Mouse (Mus musculus) hindbrain, postnatal 0 days (tissue): ENCODE data around the gene Jph2. TPM values are rescaled to one million over a fixed set of nuclear protein-coding genes. Genes with fewer than 3 reads are reported as not detected.

ENCODE experiments used
- ATAC-seq: fragments of 200-750 bp; cut with Nextera tagmentation; 2 replicates; pipeline ENCODE4 v1.8.0; 2017; ENCODE audit warnings: mild to moderate bottlenecking, moderate TSS enrichment, moderate library complexity
- DNase-seq: peaks from one replicate; pipeline ENCODE4 v3.0.0-alpha.2; 2015; ENCODE audit warnings: low spot score
- H3K27ac ChIP-seq: fragments of 300-500 bp; sonication (generic); 2 replicates; pipeline ENCODE4 v1.5.1; 2014; ENCODE audit warnings: mild to moderate bottlenecking
- H3K27me3 ChIP-seq: fragments of 300-500 bp; sonication (generic); 2 replicates; pipeline ENCODE4 v1.6.1; 2014; ENCODE audit warnings: low read length, mixed read lengths; ENCODE audit not compliant: insufficient read depth
- H3K36me3 ChIP-seq: fragments of 300-500 bp; sonication (generic); 2 replicates; pipeline ENCODE4 v1.6.1; 2014; ENCODE audit warnings: low read length, mixed read lengths; ENCODE audit not compliant: insufficient read depth
- H3K4me1 ChIP-seq: fragments of 300-500 bp; sonication (generic); 2 replicates; pipeline ENCODE4 v1.6.1; 2014; ENCODE audit warnings: antibody characterized with exemption, low read length, mixed read lengths; ENCODE audit not compliant: insufficient read depth
- H3K4me2 ChIP-seq: fragments of 300-500 bp; sonication (generic); 2 replicates; pipeline ENCODE4 v1.6.1; 2014; ENCODE audit warnings: low read depth, mild to moderate bottlenecking, low read length, moderate library complexity, mixed read lengths
- H3K4me3 ChIP-seq: fragments of 300-500 bp; sonication (generic); 2 replicates; pipeline ENCODE4 v1.5.1; 2014; ENCODE audit warnings: low read length
- H3K9ac ChIP-seq: fragments of 300-500 bp; sonication (generic); replicated peaks from 2 replicates; pipeline ENCODE4 v1.6.1; 2014; ENCODE audit warnings: mild to moderate bottlenecking, low read length, moderate library complexity, mixed read lengths
- H3K9me3 ChIP-seq: fragments of 300-500 bp; sonication (generic); 2 replicates; pipeline ENCODE4 v1.6.1; 2016; ENCODE audit warnings: low read length, mixed read lengths
- CTCF ChIP-seq: IDR thresholded peaks from 2 replicates; pipeline ENCODE4 v1.5.1; 2016; ENCODE audit warnings: antibody characterized with exemption, control low read depth, low read depth
- WGBS: fragments of 180-500 bp; shearing (Covaris S2); extraction: QIAGEN DNeasy Blood & Tissue Kit; methylation state at CpG from one replicate; pipeline ENCODE4 v1.1.7; 2014; 5-methylcytosine and 5-hydroxymethylcytosine counted together
- polyA plus RNA-seq: library from polyadenylated mRNA; unstranded; fragments of >200 nt; fragmentation: Nextera tagmentation; extraction: Ambion mirVana; gene quantifications from 2 replicates; pipeline ENCODE4 v1.2.1, GENCODE M21; 2015
- total RNA-seq: library from RNA; depleted of rRNA; stranded (reverse); fragments of >200 nt; gene quantifications from 2 replicates; pipeline ENCODE4 v1.2.3, GENCODE M21; 2014

Gene Jph2
- total and polyA plus RNA-seq, 2 experiments from 2014 or later = 0.88 to 1.2 TPM

DNA sequence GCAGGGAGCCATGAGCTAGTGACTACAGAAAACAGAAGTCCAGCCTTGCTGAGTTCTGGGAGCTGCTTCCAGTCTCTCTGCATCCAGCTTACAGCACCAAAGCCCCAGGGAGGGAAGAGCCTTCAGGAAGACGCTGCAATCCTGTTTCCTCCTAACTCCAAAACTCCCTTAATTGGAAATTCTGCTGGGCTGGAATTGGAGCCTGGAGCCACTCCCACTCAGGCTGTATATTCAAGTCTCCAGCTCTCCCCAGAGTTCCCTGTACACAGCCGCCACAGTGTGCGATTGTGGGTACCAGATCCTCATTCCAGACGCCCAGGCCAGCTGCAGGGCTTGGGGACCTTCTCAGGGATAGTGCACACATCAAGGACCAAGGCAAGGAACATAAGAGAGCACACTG is 27.6 kb downstream of the Jph2 start:
- Histone ChIP-seq H3K9ac (no peak overlapping the region), H3K9me3 (no peaks in the 10 kb centered on the region), H3K27ac (no peak overlapping the region), H3K4me2 (no peak overlapping the region), H3K27me3 (0 out of 2 replicates have a peak, but pooled peaks cover 2% of the 10 kb centered on the region), H3K36me3 (no peaks in the 10 kb centered on the region), H3K4me1 (no peaks in the 10 kb centered on the region), H3K4me3 (no peak overlapping the region)
- no peak for ATAC-seq
- DNase-seq = no peak
- no peak for TF ChIP-seq CTCF
- 57% methylated on average over 4 of the region's 4 CpGs for WGBS

DNA sequence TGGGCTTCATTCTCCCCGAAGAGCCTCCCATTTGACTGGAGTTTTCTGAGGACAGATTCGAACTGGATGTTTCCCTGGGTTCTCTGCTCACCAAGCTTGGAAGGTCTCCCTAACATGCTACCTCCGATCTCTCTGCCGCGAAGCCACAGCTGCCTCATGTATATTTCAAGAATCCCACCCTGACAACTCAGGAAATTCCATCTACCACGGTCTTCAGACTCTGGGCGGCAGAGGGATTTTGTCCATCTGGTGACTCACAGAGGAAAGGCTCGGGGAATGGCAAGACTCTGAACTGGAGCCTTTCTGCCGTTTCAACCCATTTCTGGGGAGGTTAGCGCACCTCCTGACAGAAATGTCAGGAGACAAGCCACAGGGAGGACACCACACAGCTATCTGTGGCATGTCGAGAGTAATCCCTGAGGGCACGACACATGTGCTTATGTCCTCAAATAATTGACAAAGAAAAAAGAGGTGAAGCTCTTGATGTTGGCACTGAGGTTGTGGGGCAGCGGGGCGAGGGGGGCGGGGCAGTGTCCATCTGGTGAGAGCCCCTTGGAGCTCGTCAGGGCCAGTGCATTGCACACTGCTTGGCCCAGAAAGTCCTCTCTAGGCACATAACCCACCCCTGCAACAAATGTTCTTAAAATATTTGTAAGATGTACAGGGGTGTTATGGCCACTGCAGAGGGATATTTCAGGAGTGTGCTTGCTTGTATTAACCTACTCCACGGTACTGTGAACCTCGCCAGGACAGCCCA is 32.8 kb downstream of the Jph2 start:
- TF ChIP-seq CTCF = no peak
- Histone ChIP-seq H3K9ac (no peak overlapping the region), H3K36me3 (no peaks in the 10 kb centered on the region), H3K4me2 (no peak overlapping the region), H3K4me3 (no peak overlapping the region), H3K27ac (no peak overlapping the region), H3K9me3 (no peaks in the 10 kb centered on the region), H3K27me3 (no peaks in the 10 kb centered on the region), H3K4me1 (no peaks in the 10 kb centered on the region)
- ATAC-seq (no peak), DNase-seq (no peak)
- 74% methylated on average over 18 of the region's 18 CpGs for WGBS

DNA sequence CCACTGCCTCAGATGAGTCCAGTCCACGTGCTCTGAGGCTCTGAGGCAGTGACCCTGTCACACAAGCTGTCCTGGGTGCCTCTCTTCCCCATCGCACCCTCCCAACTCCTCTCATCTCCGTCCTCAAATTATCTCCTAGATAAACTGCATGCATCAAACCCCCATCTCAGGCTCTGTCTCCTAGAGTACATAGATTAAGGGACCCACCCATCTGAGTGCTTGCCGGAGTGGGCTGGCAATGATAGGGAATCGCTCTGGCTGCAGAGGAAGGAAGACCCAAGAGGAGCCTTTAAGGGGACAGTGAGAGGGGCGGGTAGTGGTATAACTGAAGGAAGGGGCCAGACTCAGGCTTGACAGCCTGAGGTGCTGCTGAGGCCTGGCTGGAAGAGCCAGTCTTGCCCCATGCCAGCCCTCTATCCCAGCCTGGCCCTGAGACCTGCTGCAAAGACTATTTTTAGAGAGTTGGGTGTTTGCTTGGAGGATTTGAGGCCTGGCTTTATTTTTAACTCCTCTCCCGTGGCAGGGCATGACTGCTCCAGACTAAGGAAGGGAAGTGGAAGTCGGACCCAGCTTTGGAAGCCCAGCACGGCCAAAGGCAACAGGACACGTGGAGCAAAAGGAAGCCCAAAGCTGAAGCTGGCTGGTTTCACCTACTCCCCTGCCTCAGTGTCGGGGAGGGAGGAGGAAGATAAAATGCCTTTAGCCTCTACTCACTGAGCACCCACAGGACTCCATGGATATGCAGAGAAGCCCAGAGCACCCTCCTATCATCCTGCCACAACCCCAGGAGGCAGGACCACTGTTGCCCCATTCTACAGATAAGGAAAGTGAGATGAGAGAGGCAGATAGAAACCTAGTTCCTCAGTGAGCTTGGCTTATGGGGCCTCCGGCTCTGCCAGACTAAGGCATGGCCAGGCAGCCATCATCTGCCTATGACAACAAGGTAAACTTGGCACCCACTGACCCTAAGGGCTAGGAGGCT is 34.6 kb downstream of the Jph2 start:
- DNase-seq (no peak), ATAC-seq (no peak)
- Histone ChIP-seq H3K27me3 (no peaks in the 10 kb centered on the region), H3K4me2 (no peak overlapping the region), H3K4me3 (no peak overlapping the region), H3K36me3 (no peaks in the 10 kb centered on the region), H3K9ac (no peak overlapping the region), H3K9me3 (no peaks in the 10 kb centered on the region), H3K27ac (no peak overlapping the region), H3K4me1 (no peaks in the 10 kb centered on the region)
- TF ChIP-seq CTCF = no peak
- 76% methylated on average over 12 of the region's 12 CpGs for WGBS

DNA sequence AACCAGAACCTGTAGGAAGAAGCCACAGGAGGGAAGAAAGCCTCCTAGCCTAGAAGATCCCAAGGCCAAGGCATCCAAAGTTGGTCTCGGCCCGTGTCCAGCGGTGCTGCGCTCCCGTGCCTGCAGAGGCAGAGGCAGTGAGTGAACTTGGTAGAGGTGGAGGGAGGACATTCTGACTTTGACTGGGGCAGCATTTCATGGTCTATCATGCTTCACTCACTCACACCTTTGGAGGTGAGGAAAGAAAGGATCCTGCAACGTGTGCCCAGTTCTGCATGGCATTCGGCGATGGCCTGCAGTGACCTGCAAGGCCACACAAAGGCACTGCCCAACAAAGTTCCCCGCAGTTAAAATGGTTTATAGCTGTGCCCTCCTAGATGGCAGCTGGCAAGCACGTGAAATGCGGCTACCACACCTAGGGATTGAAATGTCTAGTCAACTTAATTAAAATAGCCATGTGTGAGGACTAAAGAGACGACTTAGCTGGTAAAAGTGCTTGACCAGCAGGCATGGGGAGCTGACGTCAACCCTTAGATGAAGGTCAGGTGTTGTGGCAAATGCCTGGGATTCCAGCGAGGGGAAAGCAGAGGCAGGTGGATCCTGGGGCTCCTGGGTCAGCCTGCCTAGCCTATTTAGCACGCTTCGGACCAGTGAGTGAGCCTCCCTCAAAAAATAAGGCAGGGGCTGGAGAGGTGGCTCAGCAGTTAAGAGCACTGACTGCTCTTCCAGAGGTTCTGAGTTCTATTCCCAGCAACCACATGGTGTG is 36.8 kb downstream of the Jph2 start:
- ATAC-seq = no peak
- Histone ChIP-seq H3K4me2 (no peak overlapping the region), H3K27me3 (no peaks in the 10 kb centered on the region), H3K9ac (no peak overlapping the region), H3K4me3 (no peak overlapping the region), H3K9me3 (no peaks in the 10 kb centered on the region), H3K36me3 (no peaks in the 10 kb centered on the region), H3K4me1 (no peaks in the 10 kb centered on the region), H3K27ac (no peak overlapping the region)
- 81% methylated on average over 16 of the region's 16 CpGs for WGBS
- no peak for DNase-seq
- no peak for TF ChIP-seq CTCF

DNA sequence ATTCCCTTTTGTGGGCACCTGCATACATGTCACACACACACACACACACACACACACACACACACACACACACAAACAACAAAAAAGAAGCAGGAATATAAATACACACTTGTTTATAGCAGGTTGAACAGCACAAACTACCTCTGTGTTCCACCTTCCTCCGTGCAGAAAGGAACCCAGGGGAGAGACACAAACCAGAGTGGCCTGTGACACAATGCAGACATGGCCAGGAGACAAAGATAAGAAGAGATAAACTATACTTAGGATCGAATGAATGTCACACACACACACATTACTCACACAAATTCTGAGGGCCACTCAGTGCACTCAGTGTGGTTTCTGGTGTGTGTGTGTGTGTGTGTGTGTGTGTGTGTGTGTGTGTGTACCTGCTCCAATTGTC is 38.5 kb downstream of the Jph2 start:
- no peak for DNase-seq
- H3K27me3 ChIP-seq = no peaks in the 10 kb centered on the region
- no peak for TF ChIP-seq CTCF
- no peak overlapping the region for H3K4me3 ChIP-seq
- H3K4me2 ChIP-seq = no peak overlapping the region
- H3K9ac ChIP-seq = no peak overlapping the region
- H3K9me3 ChIP-seq = no peaks in the 10 kb centered on the region
- H3K27ac ChIP-seq = no peak overlapping the region
- ATAC-seq = no peak
- 78% methylated on average over 2 of the region's 2 CpGs for WGBS
- H3K4me1 ChIP-seq = no peaks in the 10 kb centered on the region
- H3K36me3 ChIP-seq = no peaks in the 10 kb centered on the region

DNA sequence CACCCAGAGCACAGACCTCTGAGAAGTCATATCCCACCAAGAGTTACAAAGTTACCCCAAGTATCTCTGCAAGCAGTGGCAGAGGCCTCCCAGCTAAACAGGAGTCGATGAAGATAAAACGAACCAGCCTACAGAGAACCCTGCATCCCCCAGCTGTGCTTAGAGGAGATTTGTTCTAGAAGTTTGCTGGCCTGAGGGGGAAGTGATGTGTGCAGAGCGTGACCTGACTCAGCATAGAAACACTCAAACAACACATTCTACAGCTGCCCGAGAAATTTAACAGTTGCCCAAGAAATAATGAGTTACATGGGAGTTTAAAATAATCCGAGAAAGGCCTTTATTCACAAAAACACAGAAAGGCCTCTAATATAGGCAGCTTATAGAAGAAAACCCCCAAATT is 39.1 kb downstream of the Jph2 start:
- no peaks in the 10 kb centered on the region for H3K4me1 ChIP-seq
- no peak overlapping the region for H3K4me3 ChIP-seq
- H3K4me2 ChIP-seq = no peak overlapping the region
- no peak overlapping the region for H3K9ac ChIP-seq
- H3K9me3 ChIP-seq = no peaks in the 10 kb centered on the region
- H3K27ac ChIP-seq = no peak overlapping the region
- DNase-seq (no peak), ATAC-seq (no peak)
- no peaks in the 10 kb centered on the region for H3K36me3 ChIP-seq
- WGBS = 83% methylated on average over 5 of the region's 5 CpGs
- TF ChIP-seq CTCF = no peak
- H3K27me3 ChIP-seq = no peaks in the 10 kb centered on the region
